Mouse (Mus musculus): ENCODE data around the gene Zbtb20.

- no peak for TF ChIP-seq POLR2A (IDR thresholded peaks at IDR 0.05; ENCODE audit: insufficient read depth, low read depth, low read length)
- TF ChIP-seq CTCF (IDR thresholded peaks at IDR 0.05) = no peak
- TF ChIP-seq EP300 (IDR thresholded peaks at IDR 0.05; ENCODE audit: insufficient read depth, low read depth, low read length) = no peak
Measured at GRCm38 (mm10) chr16:43557385-43557784, 681.7 kb downstream of the Zbtb20 start.

Measured in heart, adult 2 months (tissue).